Mouse (Mus musculus): ENCODE measurements at regions not wholly inside any gene's neighbourhood (a gene's known extent, or its start where the extent isn't known, plus 50 kb on each side); places are given as distances from the start of the nearest gene placed in this dataset.

DNA sequence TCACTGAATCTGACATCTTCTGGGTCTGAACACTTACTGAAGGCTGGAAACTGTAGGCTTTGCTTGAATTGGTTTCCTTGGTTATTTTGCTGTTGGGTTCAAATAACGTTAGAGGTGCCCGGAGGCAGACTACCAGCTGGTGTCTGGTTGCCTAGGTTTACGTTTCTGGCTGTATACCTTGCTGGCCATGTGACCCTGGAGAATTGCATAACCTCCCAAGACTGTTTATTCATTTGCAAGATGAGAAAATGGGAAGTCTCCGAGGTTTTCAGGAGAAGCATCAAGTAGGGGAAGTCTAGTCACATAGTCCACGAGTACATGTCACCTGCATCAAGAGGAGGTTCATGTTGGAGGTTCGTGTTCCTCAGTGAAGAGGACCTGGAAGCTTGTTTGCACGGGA, 69.6 kb upstream of the Mef2a start:
- Histone ChIP-seq H3K4me3 (ENCODE audit: inconsistent target) (no peak overlapping the region), H3K27ac (peak overlapping the region; percentile 97; the same call in 1 of the 2 replicates), H3K79me2 (ENCODE audit: inconsistent target) (no peaks in the 10 kb centered on the region), H3K36me3 (ENCODE audit: inconsistent target) (no peaks in the 10 kb centered on the region)
- 20% methylated on average over 7 of the region's 7 CpGs for WGBS (ENCODE audit: missing documents)

DNA sequence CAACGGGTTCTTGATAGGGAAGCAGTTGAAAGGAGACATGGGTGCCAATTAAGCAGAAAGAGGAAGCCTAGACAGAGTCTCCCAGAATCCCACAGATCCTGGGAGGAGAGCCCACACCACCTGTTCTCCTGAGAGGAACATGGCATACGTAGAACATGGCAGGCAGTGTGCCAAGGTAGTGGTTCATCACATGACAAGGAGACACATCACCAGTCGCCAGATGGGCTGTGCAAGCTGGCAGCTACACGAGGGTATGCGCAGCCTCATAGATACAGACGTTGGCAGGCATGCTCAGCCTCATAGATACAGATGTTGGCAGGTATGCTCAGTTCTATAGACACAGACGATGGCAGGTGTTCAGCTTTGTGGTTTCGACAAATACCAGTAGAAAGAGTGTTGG, 68.1 kb upstream of the Mef2a start:
- Histone ChIP-seq H3K36me3 (ENCODE audit: inconsistent target) (no peaks in the 10 kb centered on the region), H3K27ac (no peak overlapping the region), H3K4me3 (ENCODE audit: inconsistent target) (no peak overlapping the region), H3K79me2 (ENCODE audit: inconsistent target) (no peaks in the 10 kb centered on the region)
- 67% methylated on average over 8 of the region's 8 CpGs for WGBS (ENCODE audit: missing documents)

DNA sequence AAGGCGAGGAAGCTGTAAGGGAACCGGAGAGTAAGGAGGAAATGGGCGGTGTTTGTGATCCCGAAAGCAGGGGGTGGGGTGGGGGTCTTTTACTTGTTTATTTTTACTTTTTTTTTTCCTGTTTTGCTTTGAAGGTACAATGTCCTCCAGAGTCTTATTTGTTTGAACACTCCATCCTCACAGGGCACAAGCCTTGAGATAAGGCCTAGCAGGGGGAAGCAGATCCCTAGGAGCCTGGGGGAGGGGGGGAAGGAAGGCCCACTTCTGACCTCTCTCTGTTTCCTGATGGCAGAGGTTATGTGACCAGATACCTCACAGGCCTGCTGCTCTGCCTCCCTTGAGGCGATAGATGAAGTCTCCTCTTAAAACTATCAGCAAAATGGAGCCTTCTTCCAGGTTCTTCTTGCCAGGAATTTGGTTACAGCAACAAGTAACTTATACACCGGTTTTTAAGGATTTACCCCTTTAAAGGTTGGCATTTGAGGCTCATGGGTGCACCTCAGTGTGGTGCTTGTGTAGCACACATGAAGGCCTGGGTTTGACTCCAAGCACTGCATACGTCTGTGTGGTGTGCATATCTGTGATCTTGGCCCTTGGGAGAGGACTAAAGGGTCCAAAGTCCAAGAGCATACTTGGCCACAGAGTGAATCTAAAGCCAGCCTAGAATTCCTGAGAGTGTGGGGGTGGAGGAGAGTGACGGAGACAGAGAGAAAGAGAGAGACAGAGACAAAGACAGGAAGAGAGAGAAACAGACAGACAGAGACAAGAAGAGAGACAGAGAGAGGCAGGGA, 64.8 kb upstream of the Mef2a start:
- no peak overlapping the region for H3K4me3 ChIP-seq (ENCODE audit: inconsistent target)
- no peak overlapping the region for H3K27ac ChIP-seq
- H3K79me2 ChIP-seq (ENCODE audit: inconsistent target) = no peaks in the 10 kb centered on the region
- no peaks in the 10 kb centered on the region for H3K36me3 ChIP-seq (ENCODE audit: inconsistent target)
- WGBS (ENCODE audit: missing documents) = 87% methylated on average over 8 of the region's 8 CpGs

DNA sequence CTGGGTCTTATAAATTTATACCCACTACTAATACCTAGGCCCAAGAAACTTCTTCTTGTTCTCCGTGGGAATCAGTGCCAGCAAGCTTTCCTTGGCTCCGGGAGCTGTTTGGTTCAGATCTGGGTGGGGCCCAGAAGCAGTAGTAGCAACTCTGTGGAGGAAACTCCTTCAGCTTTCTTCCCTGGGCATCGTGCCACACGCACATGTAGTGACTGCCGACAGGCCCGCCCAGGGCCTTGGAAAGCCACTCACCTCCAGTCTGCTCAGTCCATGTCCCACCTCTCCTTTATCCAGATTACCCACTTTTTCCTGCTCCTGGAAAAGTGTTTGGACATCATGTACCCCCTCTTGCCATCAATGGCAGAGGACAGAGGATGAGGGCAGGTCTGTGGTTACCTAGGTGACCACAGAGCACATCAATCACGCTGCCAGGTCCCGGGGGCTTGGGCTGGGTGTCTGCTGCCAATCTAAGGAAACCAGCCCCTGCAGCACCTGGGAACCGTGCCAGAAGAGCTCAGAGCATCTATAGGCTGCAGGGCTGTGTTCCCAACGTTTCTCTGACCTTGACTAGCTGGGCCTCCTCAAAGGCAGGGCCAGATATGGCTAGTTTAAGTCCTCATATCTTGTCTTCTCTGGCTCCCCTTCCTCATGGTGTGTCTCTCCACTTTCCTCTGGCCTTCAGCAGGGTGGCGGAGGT, 63.1 kb upstream of the Mef2a start:
- H3K27ac ChIP-seq = no peak overlapping the region
- H3K79me2 ChIP-seq (ENCODE audit: inconsistent target) = no peaks in the 10 kb centered on the region
- no peaks in the 10 kb centered on the region for H3K36me3 ChIP-seq (ENCODE audit: inconsistent target)
- 33% methylated on average over 11 of the region's 11 CpGs for WGBS (ENCODE audit: missing documents)
- H3K4me3 ChIP-seq (ENCODE audit: inconsistent target) = no peak overlapping the region

DNA sequence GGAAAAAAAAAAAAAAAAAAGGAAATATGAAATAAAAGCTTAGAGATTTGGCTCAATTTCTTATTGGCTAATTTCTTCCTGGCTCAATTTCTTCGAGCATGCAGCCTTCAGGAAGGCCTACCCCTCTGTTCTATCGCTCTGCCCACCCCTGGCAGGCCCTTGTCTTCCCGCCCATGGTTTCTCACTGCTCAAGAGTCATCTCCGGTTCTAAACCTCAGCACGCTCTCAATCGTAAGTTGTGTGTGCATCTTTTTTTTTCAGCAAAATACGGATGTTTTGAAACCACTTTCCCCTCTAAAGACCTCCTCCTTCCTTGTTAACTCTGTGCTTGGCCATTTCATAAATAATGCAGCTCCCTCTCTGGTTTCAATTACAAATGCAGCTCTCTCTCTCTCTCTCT, 58.3 kb upstream of the Mef2a start:
- H3K79me2 ChIP-seq (ENCODE audit: inconsistent target) = no peaks in the 10 kb centered on the region
- peak overlapping the region; percentile 41 for H3K27ac ChIP-seq
- no peak overlapping the region for H3K4me3 ChIP-seq (ENCODE audit: inconsistent target)
- H3K36me3 ChIP-seq (ENCODE audit: inconsistent target) = no peaks in the 10 kb centered on the region
- WGBS (ENCODE audit: missing documents) = 31% methylated on average over 7 of the region's 7 CpGs

DNA sequence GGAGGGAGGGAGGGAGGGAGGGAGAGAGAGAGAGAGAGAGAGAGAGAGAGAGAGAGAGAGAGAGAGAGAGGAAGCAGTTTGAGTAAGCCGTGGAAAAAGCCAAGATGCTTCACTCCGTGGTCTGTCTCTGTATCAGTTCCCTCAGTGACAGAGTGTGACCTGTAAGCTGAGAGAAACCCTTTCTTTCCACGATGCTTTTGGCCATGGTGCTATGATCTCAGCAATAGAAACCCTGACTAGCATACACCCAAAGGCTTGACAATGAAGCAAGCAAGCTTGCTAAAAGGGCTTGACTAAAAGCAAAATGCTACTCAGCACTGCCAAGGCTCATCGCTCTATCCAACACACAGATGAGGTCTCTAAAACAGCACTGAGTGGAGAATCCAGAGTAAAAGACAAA, 57.4 kb upstream of the Mef2a start:
- 57% methylated on average over 4 of the region's 4 CpGs for WGBS (ENCODE audit: missing documents)
- H3K79me2 ChIP-seq (ENCODE audit: inconsistent target) = no peaks in the 10 kb centered on the region
- H3K4me3 ChIP-seq (ENCODE audit: inconsistent target) = no peak overlapping the region
- no peak overlapping the region for H3K27ac ChIP-seq
- H3K36me3 ChIP-seq (ENCODE audit: inconsistent target) = no peaks in the 10 kb centered on the region

DNA sequence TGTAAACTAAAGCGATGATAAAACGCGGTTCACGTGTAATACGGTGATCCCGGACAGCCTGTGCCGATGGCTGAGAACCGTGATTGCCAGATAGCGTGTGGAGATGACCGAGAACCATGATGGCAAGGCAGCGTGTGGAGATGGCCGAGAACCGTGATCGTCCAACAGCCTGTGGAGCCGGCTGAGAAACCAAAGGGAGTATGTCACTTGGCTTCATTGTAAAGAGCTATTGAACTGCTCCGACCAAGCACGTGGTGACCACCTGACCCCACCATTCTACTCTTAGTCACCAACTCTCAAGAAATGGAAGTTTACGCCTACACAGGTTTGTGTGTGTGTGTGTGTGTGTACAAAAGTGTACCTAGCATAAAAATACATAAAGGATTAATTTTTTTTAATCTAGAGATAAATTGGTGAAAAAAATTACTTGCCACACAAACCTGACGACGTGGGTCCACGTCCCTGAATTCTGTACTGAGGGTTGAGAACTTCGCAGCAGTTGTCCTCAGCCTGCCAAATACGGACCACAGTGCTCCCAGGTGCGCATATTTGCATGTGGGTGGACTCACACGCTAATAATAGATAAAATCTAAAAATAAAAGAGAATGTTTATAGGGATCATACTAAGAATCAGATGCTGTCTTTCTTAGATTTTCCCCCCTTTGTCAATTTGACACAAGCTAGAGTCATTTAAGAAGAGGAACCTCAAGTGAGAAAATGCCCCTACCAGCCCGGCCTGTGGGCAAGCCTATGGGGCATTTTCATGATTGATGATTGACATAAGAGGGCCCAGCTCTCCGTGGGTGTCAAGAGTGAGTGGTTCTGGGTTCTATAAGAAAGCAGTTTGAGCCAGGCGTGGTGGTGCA, 56.6 kb upstream of the Mef2a start:
- 93% methylated on average over 27 of the region's 28 CpGs for WGBS (ENCODE audit: missing documents)
- H3K4me3 ChIP-seq (ENCODE audit: inconsistent target) = no peak overlapping the region
- H3K27ac ChIP-seq = no peak overlapping the region
- no peaks in the 10 kb centered on the region for H3K79me2 ChIP-seq (ENCODE audit: inconsistent target)
- H3K36me3 ChIP-seq (ENCODE audit: inconsistent target) = no peaks in the 10 kb centered on the region

DNA sequence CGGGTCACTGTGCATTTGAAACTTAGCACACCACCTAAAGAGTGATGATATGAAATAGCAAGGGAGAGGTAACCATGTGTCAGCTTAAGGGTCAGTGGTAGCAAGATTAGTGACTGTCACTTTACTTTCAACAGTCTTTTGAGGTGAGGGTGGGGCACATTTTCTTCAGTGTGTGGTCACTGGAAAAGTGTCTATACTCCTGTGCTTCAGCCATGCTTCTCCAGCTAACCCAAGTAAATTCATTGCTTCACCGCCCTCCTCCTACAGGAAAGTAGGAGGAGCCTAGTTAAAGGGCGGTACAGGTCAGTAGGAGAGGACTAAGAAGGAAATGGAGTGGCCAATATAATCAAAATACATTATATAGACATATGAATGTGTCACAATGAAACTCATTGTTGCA, 55.7 kb upstream of the Mef2a start:
- Histone ChIP-seq H3K4me3 (ENCODE audit: inconsistent target) (no peak overlapping the region), H3K27ac (no peak overlapping the region), H3K36me3 (ENCODE audit: inconsistent target) (no peaks in the 10 kb centered on the region), H3K79me2 (ENCODE audit: inconsistent target) (no peaks in the 10 kb centered on the region)
- 96% methylated on average over 3 of the region's 3 CpGs for WGBS (ENCODE audit: missing documents)

DNA sequence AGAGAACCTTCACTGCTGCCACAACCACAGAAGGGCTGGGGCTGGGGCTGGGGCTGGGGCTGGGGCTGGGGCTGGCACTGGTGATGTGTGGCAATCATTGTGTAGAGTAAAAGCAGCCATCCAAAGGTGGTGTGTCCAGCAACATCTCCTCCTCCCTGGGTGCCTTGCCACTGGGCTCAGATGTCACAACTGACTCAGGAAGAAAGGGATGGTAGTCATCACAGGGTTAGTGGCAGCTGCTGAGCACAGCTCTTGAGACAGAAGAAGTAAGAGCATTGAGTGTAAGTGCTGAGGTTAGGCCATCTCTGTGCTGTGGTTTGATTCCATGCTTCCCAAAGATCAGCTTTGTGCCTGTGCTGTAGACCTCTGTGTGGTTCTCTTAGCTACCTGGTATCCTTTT, 53.4 kb upstream of the Mef2a start:
- Histone ChIP-seq H3K79me2 (ENCODE audit: inconsistent target) (no peaks in the 10 kb centered on the region), H3K36me3 (ENCODE audit: inconsistent target) (no peaks in the 10 kb centered on the region), H3K4me3 (ENCODE audit: inconsistent target) (no peak overlapping the region), H3K27ac (peak overlapping the region; percentile 94)

DNA sequence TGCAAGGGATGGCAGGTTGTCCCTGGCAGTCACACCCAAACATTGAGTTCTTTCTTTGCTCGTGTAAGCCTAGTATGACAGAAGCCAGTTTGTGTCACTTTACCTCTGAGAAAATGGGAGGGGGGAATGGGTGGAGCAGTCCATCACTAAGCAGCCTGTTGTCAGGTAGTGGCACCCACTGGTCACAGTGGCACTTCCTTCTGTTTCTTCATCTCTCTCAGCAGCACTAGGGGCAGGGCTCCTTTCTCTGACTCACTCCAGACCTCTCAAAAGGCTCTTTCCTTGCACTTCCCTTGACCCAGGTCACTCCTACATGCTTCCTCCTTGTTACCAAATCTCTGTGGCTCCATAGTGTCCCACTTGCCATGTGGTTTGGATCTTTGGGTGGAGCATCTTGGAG, 52.9 kb upstream of the Mef2a start:
- WGBS (ENCODE audit: missing documents) = 0% methylated on average over 1 of the region's 1 CpGs
- peak overlapping the region; percentile 94 for H3K27ac ChIP-seq
- H3K79me2 ChIP-seq (ENCODE audit: inconsistent target) = no peaks in the 10 kb centered on the region
- H3K36me3 ChIP-seq (ENCODE audit: inconsistent target) = no peaks in the 10 kb centered on the region
- H3K4me3 ChIP-seq (ENCODE audit: inconsistent target) = no peak overlapping the region

DNA sequence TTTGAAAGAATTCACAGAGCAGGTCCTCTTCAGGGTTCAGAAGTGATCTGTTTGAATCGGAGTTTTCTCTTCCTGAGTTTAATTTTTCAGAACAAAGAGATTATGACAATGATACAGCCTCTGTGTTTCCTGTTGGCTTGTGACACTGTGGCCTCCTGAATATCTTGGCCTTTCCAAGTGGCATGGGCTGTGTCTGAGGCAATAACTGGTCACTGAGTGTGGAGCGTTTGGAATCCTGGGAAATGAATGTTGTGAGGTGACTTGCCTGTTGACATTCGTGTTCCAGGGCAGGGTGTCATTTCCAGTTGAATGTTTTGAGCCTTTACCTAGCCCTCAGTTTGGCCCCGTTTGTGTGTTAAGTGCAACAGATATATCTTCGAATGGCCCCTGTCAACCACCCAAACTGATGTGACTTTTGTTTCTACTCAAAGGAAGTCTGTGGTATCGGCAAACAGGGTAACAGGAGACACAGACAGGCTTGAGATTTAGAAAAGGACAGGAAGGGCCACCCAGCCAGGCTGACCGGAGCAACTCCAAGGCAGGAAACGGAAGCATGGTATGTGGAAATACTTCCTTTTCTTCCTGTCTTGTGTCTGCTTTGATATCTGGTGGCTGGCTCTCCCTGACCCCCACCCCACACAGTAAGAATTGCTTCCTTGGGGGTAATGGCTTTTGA, 52.3 kb upstream of the Mef2a start:
- peak overlapping the region; percentile 94 for H3K27ac ChIP-seq
- WGBS (ENCODE audit: missing documents) = 28% methylated on average over 8 of the region's 8 CpGs
- H3K79me2 ChIP-seq (ENCODE audit: inconsistent target) = no peaks in the 10 kb centered on the region
- no peak overlapping the region for H3K4me3 ChIP-seq (ENCODE audit: inconsistent target)
- no peaks in the 10 kb centered on the region for H3K36me3 ChIP-seq (ENCODE audit: inconsistent target)
